Mouse (Mus musculus) liver, embryonic 14.5 days (tissue): Measurements from ENCODE around the gene Kel. TPM values are rescaled to one million over a fixed set of nuclear protein-coding genes. Genes with fewer than 3 reads are reported as not detected.

ENCODE experiments used
- ATAC-seq: fragments of 200-750 bp; cut with Nextera tagmentation; 2 replicates; pipeline ENCODE4 v1.8.0; 2017; ENCODE audit warnings: moderate number of reproducible peaks, mild to moderate bottlenecking, moderate library complexity; ENCODE audit not compliant: insufficient read depth
- DNase-seq, 3 experiments: peaks; one replicate each; pipeline ENCODE4 v3.0.0-alpha.2; 2012 to 2013; ENCODE audit warnings: low read depth in 3 of 3, low spot score in 3 of 3
- H3K27ac ChIP-seq: fragments of 300-500 bp; sonication (generic); 2 replicates; pipeline ENCODE4 v1.5.1; 2014; ENCODE audit warnings: moderate library complexity, mild to moderate bottlenecking, control low read depth, inconsistent platforms
- H3K27me3 ChIP-seq: fragments of 300-500 bp; sonication (generic); 2 replicates; pipeline ENCODE4 v1.6.1; 2014; ENCODE audit warnings: mild to moderate bottlenecking, low read length, moderate library complexity; ENCODE audit not compliant: control insufficient read depth, insufficient read depth
- H3K36me3 ChIP-seq: fragments of 300-500 bp; sonication (generic); replicated peaks from 2 replicates; pipeline ENCODE4 v1.6.1; 2014; ENCODE audit warnings: low read depth; ENCODE audit not compliant: control insufficient read depth, insufficient read depth
- H3K4me1 ChIP-seq, 2 experiments: fragments of 200-500 bp in 1 of 2; fragments of 300-500 bp in 1 of 2; sonication (generic) in 1 of 2; replicated peaks; 2 replicates each; pipeline ENCODE4 v1.6.1; 2012 to 2014; ENCODE audit warnings: antibody characterized with exemption in 1 of 2, inconsistent platforms in 1 of 2, low read length in 1 of 2; ENCODE audit not compliant: control insufficient read depth in 2 of 2, insufficient read depth in 2 of 2
- H3K4me2 ChIP-seq: fragments of 300-500 bp; sonication (generic); 2 replicates; pipeline ENCODE4 v1.6.1; 2014; ENCODE audit warnings: low read depth, mild to moderate bottlenecking, control low read depth, moderate library complexity
- H3K4me3 ChIP-seq, 2 experiments: fragments of 200-500 bp in 1 of 2; fragments of 300-500 bp in 1 of 2; sonication (generic) in 1 of 2; 2 replicates each; pipeline ENCODE4 v1.5.1; 2012 to 2014; ENCODE audit warnings: low read depth in 2 of 2, low read length in 2 of 2, mild to moderate bottlenecking in 2 of 2, control low read depth in 1 of 2, inconsistent platforms in 1 of 2, moderate library complexity in 1 of 2; ENCODE audit not compliant: insufficient read depth in 1 of 2
- H3K9ac ChIP-seq: fragments of 300-500 bp; sonication (generic); replicated peaks from 2 replicates; pipeline ENCODE4 v1.6.1; 2014; ENCODE audit warnings: mild to moderate bottlenecking, control low read depth, moderate library complexity
- H3K9me3 ChIP-seq: fragments of 300-500 bp; sonication (generic); 2 replicates; pipeline ENCODE4 v1.6.1; 2016; ENCODE audit warnings: low read length, mixed read lengths; ENCODE audit not compliant: control insufficient read depth
- CTCF ChIP-seq: IDR thresholded peaks from 2 replicates; pipeline ENCODE4 v1.5.1; 2016; ENCODE audit warnings: antibody characterized with exemption, low read depth, control low read depth
- EP300 ChIP-seq: IDR thresholded peaks from 2 replicates; pipeline ENCODE4 v1.6.1; 2016; ENCODE audit warnings: antibody characterized with exemption, low read depth
- WGBS: fragments of 180-500 bp; shearing (Covaris S2); extraction: QIAGEN DNeasy Blood & Tissue Kit; methylation state at CpG from one replicate; pipeline ENCODE4 v1.1.7; 2014; ENCODE audit not compliant: insufficient replicate concordance; 5-methylcytosine and 5-hydroxymethylcytosine counted together
- polyA plus RNA-seq, 2 experiments: library from polyadenylated mRNA; depleted of rRNA in 1 of 2; stranded (reverse) in 1 of 2; unstranded in 1 of 2; fragments of >200 nt; fragmentation: Nextera tagmentation in 1 of 2; extraction: Ambion mirVana in 1 of 2; gene quantifications; 2 replicates each; pipeline versions ENCODE4 v1.2.1 to v1.2.3; 2012 to 2014

Gene Kel
- polyA plus RNA-seq, 2 experiments, result 221 to 313 TPM

GRCm38 (mm10) chr6:41727989-41728609 is 24.0 kb upstream of the Kel start:
- Histone ChIP-seq H3K4me2 (no peak overlapping the region), H3K36me3 (no peaks in the 10 kb centered on the region), H3K27me3 (no peaks in the 10 kb centered on the region), H3K27ac (no peak overlapping the region), H3K9me3 (no peaks in the 10 kb centered on the region), H3K4me1 (peaks cover 1 to 5% of the 10 kb centered on the region in 2 experiments; a peak in 2 of 4 replicates), H3K4me3 (no peak overlapping the region), H3K9ac (no peak overlapping the region)
- TF ChIP-seq CTCF (peak; percentile 88), EP300 (no peak)
- WGBS, result 49% methylated on average over 1 of the region's 1 CpGs
- ATAC-seq, result peak; percentile 79
- peak in 1 of 3 experiments; percentile 41 for DNase-seq

- peaks cover 0 to 7% of the 10 kb centered on the region in 2 experiments; a peak in 3 of 4 replicates for H3K4me1 ChIP-seq
- 36% methylated on average over 2 of the region's 2 CpGs for whole genome bisulfite sequencing
- TF ChIP-seq CTCF, result no peak
- TF ChIP-seq EP300, result peak; percentile 37; the same call in 1 of the 2 replicates
- no peaks in the 10 kb centered on the region for H3K27me3 ChIP-seq
- DNase-seq, result no peak
- no peaks in the 10 kb centered on the region for H3K9me3 ChIP-seq
- H3K27ac ChIP-seq, result no peak overlapping the region
- H3K36me3 ChIP-seq, result no peaks in the 10 kb centered on the region
- H3K4me2 ChIP-seq, result no peak overlapping the region
- no peak overlapping the region for H3K9ac ChIP-seq
- H3K4me3 ChIP-seq, result no peak overlapping the region
- ATAC-seq, result peak; percentile 56; the same call in 1 of the 2 replicates
Observed at GRCm38 (mm10) chr6:41721430-41721829, 17.3 kb upstream of the Kel start.

- Histone ChIP-seq H3K27ac (peak overlapping the region; percentile 38), H3K36me3 (no peaks in the 10 kb centered on the region), H3K27me3 (no peaks in the 10 kb centered on the region), H3K4me3 (no peak overlapping the region), H3K4me1 (peaks cover 49 to 55% of the 10 kb centered on the region in 2 experiments), H3K4me2 (peak overlapping the region; percentile 3), H3K9ac (no peak overlapping the region), H3K9me3 (no peaks in the 10 kb centered on the region)
- peak; percentile 32 for ATAC-seq
- WGBS, result 15% methylated on average over 1 of the region's 1 CpGs
- TF ChIP-seq EP300 (0 out of 2 replicates have a peak, but pooled peaks have one; percentile 20), CTCF (no peak)
- DNase-seq, result no peak
Observed at GRCm38 (mm10) chr6:41710281-41710680, 6.1 kb upstream of the Kel start.

GRCm38 (mm10) chr6:41706275-41706674 is 2.1 kb upstream of the Kel start:
- H3K4me1 ChIP-seq, result peaks cover 49 to 52% of the 10 kb centered on the region in 2 experiments
- ATAC-seq (peak; percentile 85), DNase-seq (peak; percentile 77 to 80 (median 78))
- TF ChIP-seq EP300 (peak; percentile 83), CTCF (no peak)
- peak overlapping the region; percentile 21 to 33; a peak in 2 of 4 replicates for H3K4me3 ChIP-seq
- no peaks in the 10 kb centered on the region for H3K9me3 ChIP-seq
- peaks cover 17% of the 10 kb centered on the region for H3K36me3 ChIP-seq
- H3K4me2 ChIP-seq, result peak overlapping the region; percentile 86
- WGBS, result 19% methylated on average over 7 of the region's 7 CpGs
- peak overlapping the region; percentile 80 for H3K9ac ChIP-seq
- H3K27ac ChIP-seq, result peak overlapping the region; percentile 98
- no peaks in the 10 kb centered on the region for H3K27me3 ChIP-seq

- peak; percentile 36 for ATAC-seq
- Histone ChIP-seq H3K36me3 (peaks cover 49% of the 10 kb centered on the region), H3K27me3 (no peaks in the 10 kb centered on the region), H3K9ac (peak overlapping the region; percentile 96), H3K4me1 (peaks cover 32 to 42% of the 10 kb centered on the region in 2 experiments), H3K4me2 (peak overlapping the region; percentile 86), H3K9me3 (no peaks in the 10 kb centered on the region), H3K4me3 (peak overlapping the region; percentile 92 to 97), H3K27ac (peak overlapping the region; percentile 98)
- DNase-seq, result peak; percentile 68 to 77 (median 74)
- TF ChIP-seq EP300 (no peak), CTCF (peak; percentile 78)
- WGBS, result 14% methylated on average over 2 of the region's 2 CpGs
Observed at GRCm38 (mm10) chr6:41702928-41703327, 1.2 kb downstream of the Kel start.
